Mouse (Mus musculus): ENCODE measurements around the gene Atp8a2.

DNA sequence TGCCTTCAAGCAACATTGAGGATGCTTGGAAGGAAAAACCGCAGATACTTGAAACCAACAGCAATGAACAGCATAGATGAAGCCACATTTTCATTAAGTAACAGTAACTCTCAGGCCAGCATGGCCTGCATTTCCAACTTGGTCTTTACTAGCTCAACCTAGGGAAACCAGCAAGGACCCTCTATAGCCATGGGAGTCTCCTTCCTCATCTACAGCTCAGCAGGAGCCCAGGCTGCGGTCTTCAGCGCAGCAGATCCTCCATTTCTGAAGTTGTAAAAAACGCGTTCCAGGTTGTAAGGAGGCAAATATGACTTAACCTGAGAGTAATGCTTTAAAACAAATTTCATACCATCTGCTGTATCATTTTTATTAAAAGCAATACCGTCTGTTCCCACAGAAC, 447.0 kb downstream of the Atp8a2 start:
- TF ChIP-seq CTCF (IDR thresholded peaks at IDR 0.05; ENCODE audit: low read depth, low read length) (no peak), POLR2AphosphoS5 (IDR thresholded peaks at IDR 0.05; ENCODE audit: insufficient replicate concordance, low read depth, low read length) (no peak), TAL1 (conservative IDR thresholded peaks at IDR 0.05; ENCODE audit: low read depth, low read length) (no peak), GATA2 (IDR thresholded peaks at IDR 0.05; ENCODE audit: borderline replicate concordance, low read depth, low read length) (no peak), GATA1 (IDR thresholded peaks at IDR 0.05; ENCODE audit: borderline replicate concordance, low read length) (no peak)
